Mouse (Mus musculus) megakaryocyte, embryonic 14.5 days (primary cell): ENCODE results near the gene Dstn.

Experiments
- FLI1 ChIP-seq: IDR thresholded peaks from 2 replicates; pipeline ENCODE4 v1.6.1; 2012; ENCODE audit warnings: low read length, inconsistent platforms, mixed read lengths
- GATA1 ChIP-seq: IDR thresholded peaks from 3 replicates; pipeline ENCODE4 v1.6.1; 2012; ENCODE audit warnings: mixed read lengths, low read length, inconsistent platforms, borderline replicate concordance

- no peak for TF ChIP-seq FLI1
- no peak for TF ChIP-seq GATA1
Observed at GRCm38 (mm10) chr2:143962192-143962591, 47.1 kb downstream of the Dstn start.
